19 mouse cellular contexts compared by ENCODE assay signal in the genomic region with DNA sequence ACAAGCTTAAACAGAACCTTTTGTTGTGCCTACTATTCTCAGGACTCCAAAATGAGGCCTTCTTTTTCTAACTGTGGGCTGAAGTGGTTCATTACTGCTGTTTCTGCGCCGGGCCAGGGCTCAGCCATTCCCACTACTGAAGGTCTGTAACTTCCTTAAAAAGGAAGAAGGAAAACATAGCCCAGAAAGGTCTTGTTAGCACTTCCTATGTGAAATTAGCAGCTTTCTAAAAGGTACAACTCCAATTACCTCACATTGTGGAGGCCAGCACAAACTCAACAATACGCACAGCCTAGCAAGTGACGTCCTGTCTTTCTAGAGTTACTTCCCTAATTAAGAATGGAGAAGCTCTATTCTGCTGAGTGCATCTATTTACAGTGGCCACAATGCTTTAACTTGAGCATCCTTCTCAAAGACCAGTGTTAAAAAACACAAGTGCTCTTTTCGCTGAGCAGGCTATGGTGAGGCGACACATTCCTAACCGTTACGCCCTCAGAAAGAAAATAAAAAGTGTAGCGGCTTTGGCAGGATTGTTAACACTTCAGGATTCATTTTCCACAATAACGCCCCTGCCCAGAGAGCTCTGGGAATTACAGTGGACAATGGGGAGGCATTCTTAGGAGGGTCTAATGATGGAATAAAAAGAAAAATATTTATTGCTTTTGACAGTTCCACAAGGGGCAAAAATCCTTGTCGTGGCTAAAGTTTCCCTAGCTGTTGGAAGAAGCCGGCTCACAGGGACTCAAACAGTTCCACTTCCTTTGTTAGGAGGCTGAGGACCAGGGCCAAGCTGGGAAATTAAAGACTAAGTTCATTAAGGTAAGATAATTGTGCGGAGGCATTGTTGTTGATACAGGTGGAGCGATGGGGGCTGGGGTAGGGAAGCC.
DNase-seq lines count a peak whose midpoint lies in the region; ATAC-seq lines count a peak whose summit lies in the region.
"Had no signal": no experiment of that assay in that cellular context is flagged by ENCODE, and none has a peak within 500 bp of the region (broad histone marks: within the 10 kb centered on the region; RNA-seq: fewer than 3 reads in every experiment).

No protein-coding gene starts in this region.

- H3K9ac ChIP-seq in hindbrain, embryonic 11.5 days (ENCODE audit: low read depth, low read length), result no peak overlapping the region
- H3K9ac ChIP-seq: embryonic facial prominence, embryonic 13.5 days; heart, embryonic 13.5 days; hindbrain, embryonic 12.5 days; liver, embryonic 12.5 days; midbrain, embryonic 12.5 days; neural tube, embryonic 13.5 days had no signal

- H3K4me1 ChIP-seq in hindbrain, embryonic 11.5 days (replicated peaks; ENCODE audit: control insufficient read depth, insufficient read depth, low read length), result peaks cover 6% of the 10 kb centered on the region; the same call in 1 of the 2 replicates
- H3K4me1 ChIP-seq in hindbrain, embryonic 10.5 days (replicated peaks), result peaks cover 20% of the 10 kb centered on the region

- 4% methylated on average over 14 of the region's 14 CpGs for WGBS in hindbrain, embryonic 11.5 days
- 4% methylated on average over 14 of the region's 14 CpGs for WGBS in hindbrain, embryonic 10.5 days
- 15% methylated on average over 14 of the region's 14 CpGs for WGBS in macrophage (ENCODE audit: missing documents)

- no peaks in the 10 kb centered on the region for H3K79me2 ChIP-seq in macrophage (ENCODE audit: inconsistent target)

- ATAC-seq in hindbrain, embryonic 11.5 days (ENCODE audit: low FRiP score), result no peak
- peak; percentile 77 for ATAC-seq in common myeloid progenitor, adult 5-6 weeks (replicated peaks; ENCODE audit: low read depth, poor library complexity, severe bottlenecking)
- ATAC-seq: intestine, postnatal 0 days; liver, embryonic 12.5 days; lung, postnatal 0 days had no signal

- peaks cover 83% of the 10 kb centered on the region for H3K27me3 ChIP-seq in hindbrain, embryonic 11.5 days (ENCODE audit: control insufficient read depth, insufficient read depth, low read length)
- H3K27me3 ChIP-seq in hindbrain, embryonic 10.5 days (ENCODE audit: insufficient read depth, poor library complexity, severe bottlenecking), result peaks cover 100% of the 10 kb centered on the region

- H3K4me3 ChIP-seq in hindbrain, embryonic 11.5 days (ENCODE audit: low read depth, low read length), result no peak overlapping the region
- no peak overlapping the region for H3K4me3 ChIP-seq in hindbrain, embryonic 10.5 days
- H3K4me3 ChIP-seq in macrophage (ENCODE audit: inconsistent target), result no peak overlapping the region
- H3K4me3 ChIP-seq: embryonic facial prominence, embryonic 13.5 days; heart, embryonic 13.5 days; hindbrain, embryonic 12.5 days; liver, embryonic 12.5 days; midbrain, embryonic 12.5 days; neural tube, embryonic 13.5 days had no signal

- no peaks in the 10 kb centered on the region for H3K9me3 ChIP-seq in hindbrain, embryonic 11.5 days (ENCODE audit: control insufficient read depth, low read length)
- no peaks in the 10 kb centered on the region for H3K9me3 ChIP-seq in hindbrain, embryonic 10.5 days
- H3K9me3 ChIP-seq: embryonic facial prominence, embryonic 13.5 days; heart, embryonic 13.5 days; hindbrain, embryonic 12.5 days; liver, embryonic 12.5 days; midbrain, embryonic 12.5 days; neural tube, embryonic 13.5 days had no signal

- no peak overlapping the region for H3K4me2 ChIP-seq in hindbrain, embryonic 11.5 days (replicated peaks; ENCODE audit: low read depth, low read length)
- H3K4me2 ChIP-seq: embryonic facial prominence, embryonic 13.5 days; heart, embryonic 13.5 days; hindbrain, embryonic 12.5 days; liver, embryonic 12.5 days; midbrain, embryonic 12.5 days; neural tube, embryonic 13.5 days had no signal

- H3K27ac ChIP-seq in hindbrain, embryonic 11.5 days (ENCODE audit: low read depth, low read length), result no peak overlapping the region
- H3K27ac ChIP-seq in hindbrain, embryonic 10.5 days, result no peak overlapping the region
- peak overlapping the region; percentile 48 for H3K27ac ChIP-seq in macrophage
- H3K27ac ChIP-seq: embryonic facial prominence, embryonic 13.5 days; heart, embryonic 13.5 days; hindbrain, embryonic 12.5 days; liver, embryonic 12.5 days; midbrain, embryonic 12.5 days; neural tube, embryonic 13.5 days had no signal

- no peaks in the 10 kb centered on the region for H3K36me3 ChIP-seq in hindbrain, embryonic 11.5 days (ENCODE audit: control insufficient read depth, insufficient read depth, low read length)
- no peaks in the 10 kb centered on the region for H3K36me3 ChIP-seq in hindbrain, embryonic 10.5 days
- H3K36me3 ChIP-seq in macrophage (ENCODE audit: inconsistent target), result no peaks in the 10 kb centered on the region
- H3K36me3 ChIP-seq: embryonic facial prominence, embryonic 13.5 days; heart, embryonic 13.5 days; hindbrain, embryonic 12.5 days; liver, embryonic 12.5 days; midbrain, embryonic 12.5 days; neural tube, embryonic 13.5 days had no signal

- DNase-seq in hindbrain, embryonic 11.5 days (ENCODE audit: low spot score), result peak; percentile 48
- no peak for DNase-seq in hindbrain, embryonic 10.5 days (ENCODE audit: low spot score)
- peak; percentile 87 for DNase-seq in Muller cell, postnatal 12 days (ENCODE audit: inconsistent ontology term)
- no peak for DNase-seq in layer of hippocampus, adult 11-12 months (ENCODE audit: low spot score)
- DNase-seq in gastrocnemius, postnatal 10 days, result no peak
- DNase-seq: adrenal gland, postnatal 14 days; cerebellum, adult 8-10 months; kidney, postnatal 36 days; thymus, adult 2 months had no signal

Comparison
In these comparisons a context has a peak if more than half of its experiments do, and no peak if none do; other contexts are left out.
1. DNase-seq: peak in hindbrain, embryonic 11.5 days (single experiment) and Muller cell, postnatal 12 days (single experiment); none in hindbrain, embryonic 10.5 days (single experiment), layer of hippocampus, adult 11-12 months (single experiment) and gastrocnemius, postnatal 10 days (single experiment).